Comparison of ENCODE assay signal across 15 mouse cellular contexts in genomic region chr5:12583293-12583834, GRCm38 (mm10).
DNase-seq lines count a peak whose midpoint lies in the region; ATAC-seq lines count a peak whose summit lies in the region.
"Had no signal": no experiment of that assay in that cellular context is flagged by ENCODE, and none has a peak within 500 bp of the region (broad histone marks: within the 10 kb centered on the region; RNA-seq: fewer than 3 reads in every experiment).

No protein-coding gene starts in this region.

- H3K4me1 ChIP-seq in embryonic facial prominence, embryonic 14.5 days (ENCODE audit: control insufficient read depth, insufficient read depth, low read length): peaks cover 9% of the 10 kb centered on the region

- no peaks in the 10 kb centered on the region for H3K27me3 ChIP-seq in embryonic facial prominence, embryonic 14.5 days (replicated peaks; ENCODE audit: control insufficient read depth, insufficient read depth, low read length)
- H3K27me3 ChIP-seq: hindbrain, embryonic 12.5 days; limb, embryonic 12.5 days had no signal

- H3K4me3 ChIP-seq in embryonic facial prominence, embryonic 14.5 days (ENCODE audit: low read depth, low read length): no peak overlapping the region
- H3K4me3 ChIP-seq: hindbrain, embryonic 12.5 days; layer of hippocampus, adult 2 months; limb, embryonic 12.5 days had no signal

- H3K36me3 ChIP-seq in embryonic facial prominence, embryonic 14.5 days (ENCODE audit: control insufficient read depth, insufficient read depth, low read length): peaks cover 11% of the 10 kb centered on the region; the same call in 1 of the 2 replicates
- H3K36me3 ChIP-seq: hindbrain, embryonic 12.5 days had no signal

- WGBS in embryonic facial prominence, embryonic 14.5 days: 33% methylated on average over 3 of the region's 3 CpGs

- 0 out of 2 replicates have a peak overlapping the region, but pooled peaks have one; percentile 44 for H3K27ac ChIP-seq in embryonic facial prominence, embryonic 14.5 days (replicated peaks; ENCODE audit: low read depth, low read length)
- H3K27ac ChIP-seq: hindbrain, embryonic 12.5 days; layer of hippocampus, adult 2 months; limb, embryonic 12.5 days; macrophage had no signal

- ATAC-seq in frontal cortex, adult (ENCODE audit: low TSS enrichment): peak; percentile 98
- peak; percentile 65 for ATAC-seq in embryonic facial prominence, embryonic 14.5 days (ENCODE audit: low read depth)
- ATAC-seq in megakaryocyte-erythroid progenitor cell, adult 5-6 weeks (replicated peaks; ENCODE audit: low FRiP score, low TSS enrichment, poor library complexity, severe bottlenecking): no peak
- ATAC-seq: CD4-positive, CD25-positive, alpha-beta regulatory T cell, adult 4 months had no signal

- no peak overlapping the region for H3K4me2 ChIP-seq in embryonic facial prominence, embryonic 14.5 days (ENCODE audit: low read depth, low read length)
- H3K4me2 ChIP-seq: heart, embryonic 11.5 days; hindbrain, embryonic 12.5 days; limb, embryonic 12.5 days had no signal

- no peaks in the 10 kb centered on the region for H3K9me3 ChIP-seq in embryonic facial prominence, embryonic 14.5 days (ENCODE audit: control insufficient read depth, low read length)
- H3K9me3 ChIP-seq: hindbrain, embryonic 12.5 days; limb, embryonic 12.5 days had no signal

- no peak overlapping the region for H3K9ac ChIP-seq in embryonic facial prominence, embryonic 14.5 days (ENCODE audit: low read depth, low read length)
- H3K9ac ChIP-seq: hindbrain, embryonic 12.5 days; limb, embryonic 12.5 days had no signal

- DNase-seq in frontal cortex, postnatal 25 days (ENCODE audit: low spot score in 2 of 2): no peak
- DNase-seq in ovary, postnatal 36 days (ENCODE audit: low spot score): peak; percentile 9
- DNase-seq in ovary, adult 18-20 months (ENCODE audit: low spot score): no peak
- DNase-seq in embryonic facial prominence, embryonic 14.5 days (ENCODE audit: low spot score): peak; percentile 91
- DNase-seq in testis, postnatal 10 days (ENCODE audit: low spot score): peak; percentile 43
- no peak for DNase-seq in T-cell, adult 2 months (ENCODE audit: low spot score)
- DNase-seq: thymus, postnatal 25 days had no signal

Comparison
In these comparisons a context has a peak if more than half of its experiments do, and no peak if none do; other contexts are left out.
1. DNase-seq: peak in ovary, postnatal 36 days (single experiment), embryonic facial prominence, embryonic 14.5 days (single experiment) and testis, postnatal 10 days (single experiment); none in frontal cortex, postnatal 25 days (0 of 2), ovary, adult 18-20 months (single experiment) and T-cell, adult 2 months (single experiment).